Mouse (Mus musculus): ENCODE results near the gene Duox1. TPM values are rescaled to one million over a fixed set of nuclear protein-coding genes. Genes with fewer than 3 reads are reported as not detected.
"Not testable (repeated sequence)": the region's sequence is repeated elsewhere in the genome, so short reads cannot be mapped to it uniquely, and the experiment has no call there.

Gene Duox1
- polyA plus RNA-seq, 1 experiment from 2014 or later = 0.36 TPM

DNA sequence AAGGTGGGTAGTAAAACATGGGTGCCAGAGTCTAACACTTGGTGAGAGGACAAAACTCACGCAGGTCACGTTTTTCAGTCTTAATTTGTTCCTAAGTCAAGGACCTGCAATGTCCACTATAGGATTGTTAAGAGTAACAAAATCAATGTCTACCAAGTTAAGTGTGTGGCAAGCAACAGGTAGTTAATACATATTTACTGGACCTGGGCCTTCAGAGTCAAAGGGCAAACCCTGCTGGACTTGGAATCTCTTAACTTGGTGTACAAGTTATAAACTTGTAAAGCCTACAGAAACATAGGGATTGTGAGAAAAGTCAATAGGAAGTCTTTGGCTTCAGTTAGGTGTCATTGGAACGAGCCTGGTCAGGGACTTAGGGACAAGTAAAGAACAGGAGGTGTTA is 9.1 kb downstream of the Duox1 start:
- WGBS = 77% methylated on average over 3 of the region's 3 CpGs
- H3K9me3 ChIP-seq (ENCODE audit: control insufficient read depth, low read depth, low read length) = no peaks in the 10 kb centered on the region
- H3K9ac ChIP-seq (replicated peaks; ENCODE audit: low read depth, low read length) = no peak overlapping the region
- no peaks in the 10 kb centered on the region for H3K4me1 ChIP-seq (ENCODE audit: control insufficient read depth, insufficient read depth, low read length)
- ATAC-seq (ENCODE audit: insufficient number of reproducible peaks, insufficient read depth, low FRiP score, low read depth) = no peak
- no peak overlapping the region for H3K27ac ChIP-seq (ENCODE audit: low read length)
- H3K4me2 ChIP-seq (replicated peaks; ENCODE audit: low read depth, low read length) = no peak overlapping the region
- H3K4me3 ChIP-seq (ENCODE audit: low read depth, low read length) = no peak overlapping the region
- no peaks in the 10 kb centered on the region for H3K36me3 ChIP-seq (ENCODE audit: control insufficient read depth, insufficient read depth, low read length)
- no peaks in the 10 kb centered on the region for H3K27me3 ChIP-seq (ENCODE audit: control insufficient read depth, insufficient read depth, low read length)

GRCm38 (mm10) chr2:122325361-122325760 is 9.9 kb downstream of the Duox1 start:
- ATAC-seq (ENCODE audit: insufficient number of reproducible peaks, insufficient read depth, low FRiP score, low read depth) = no peak
- Histone ChIP-seq H3K27me3 (ENCODE audit: control insufficient read depth, insufficient read depth, low read length) (no peaks in the 10 kb centered on the region), H3K4me1 (ENCODE audit: control insufficient read depth, insufficient read depth, low read length) (no peaks in the 10 kb centered on the region), H3K4me3 (ENCODE audit: low read depth, low read length) (no peak overlapping the region), H3K9me3 (ENCODE audit: control insufficient read depth, low read depth, low read length) (no peaks in the 10 kb centered on the region), H3K9ac (replicated peaks; ENCODE audit: low read depth, low read length) (no peak overlapping the region), H3K27ac (ENCODE audit: low read length) (no peak overlapping the region), H3K36me3 (ENCODE audit: control insufficient read depth, insufficient read depth, low read length) (no peaks in the 10 kb centered on the region), H3K4me2 (replicated peaks; ENCODE audit: low read depth, low read length) (no peak overlapping the region)
- WGBS = 58% methylated on average over 2 of the region's 2 CpGs

DNA sequence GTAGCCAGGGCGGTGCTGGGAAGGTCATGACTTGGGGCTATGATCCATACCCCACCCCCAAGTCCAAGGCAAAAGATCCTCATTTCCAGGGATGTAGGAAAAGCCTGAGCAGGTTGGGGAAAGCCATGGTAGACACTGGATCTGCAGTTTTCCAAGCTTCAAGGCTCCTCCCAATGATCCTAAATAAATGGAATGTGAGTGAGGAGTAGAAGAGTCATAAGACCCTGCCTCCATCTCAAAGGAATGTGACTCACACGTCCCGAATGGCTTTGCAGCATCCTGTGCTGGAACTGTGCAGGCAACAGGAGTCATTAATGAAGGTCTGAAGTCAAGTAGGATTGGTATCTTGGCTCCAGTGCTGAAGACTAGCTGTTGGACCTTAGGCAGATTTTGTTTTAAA is 12.5 kb downstream of the Duox1 start:
- no peak overlapping the region for H3K27ac ChIP-seq (ENCODE audit: low read length)
- H3K4me3 ChIP-seq (ENCODE audit: low read depth, low read length) = no peak overlapping the region
- 56% methylated on average over 3 of the region's 3 CpGs for WGBS
- H3K4me2 ChIP-seq (replicated peaks; ENCODE audit: low read depth, low read length) = no peak overlapping the region
- H3K36me3 ChIP-seq (ENCODE audit: control insufficient read depth, insufficient read depth, low read length) = no peaks in the 10 kb centered on the region
- ATAC-seq (ENCODE audit: insufficient number of reproducible peaks, insufficient read depth, low FRiP score, low read depth) = no peak
- H3K27me3 ChIP-seq (ENCODE audit: control insufficient read depth, insufficient read depth, low read length) = no peaks in the 10 kb centered on the region
- H3K4me1 ChIP-seq (ENCODE audit: control insufficient read depth, insufficient read depth, low read length) = no peaks in the 10 kb centered on the region
- no peak overlapping the region for H3K9ac ChIP-seq (replicated peaks; ENCODE audit: low read depth, low read length)
- no peaks in the 10 kb centered on the region for H3K9me3 ChIP-seq (ENCODE audit: control insufficient read depth, low read depth, low read length)

DNA sequence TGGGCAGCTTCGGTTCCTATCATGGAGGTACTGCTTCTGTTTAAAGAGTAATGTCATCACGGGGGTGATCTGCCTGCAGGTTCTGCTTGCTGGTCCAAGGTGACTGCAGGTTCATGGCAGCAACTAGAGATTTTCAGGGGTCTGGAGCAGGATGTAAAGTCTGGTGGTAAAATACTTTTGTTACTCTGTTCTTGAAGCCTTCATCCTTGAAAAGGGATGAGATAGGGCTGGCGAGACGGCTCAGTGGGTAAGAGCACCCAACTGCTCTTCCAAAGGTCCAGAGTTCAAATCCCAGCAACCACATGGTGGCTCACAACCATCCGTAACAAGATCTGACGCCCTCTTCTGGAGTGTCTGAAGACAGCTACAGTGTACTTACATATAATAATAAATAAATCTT is 14.8 kb downstream of the Duox1 start:
- not testable (repeated sequence) for H3K4me1 ChIP-seq (ENCODE audit: control insufficient read depth, insufficient read depth, low read length); H3K4me2 ChIP-seq (replicated peaks; ENCODE audit: low read depth, low read length); H3K36me3 ChIP-seq (ENCODE audit: control insufficient read depth, insufficient read depth, low read length); H3K9me3 ChIP-seq (ENCODE audit: control insufficient read depth, low read depth, low read length); H3K27ac ChIP-seq (ENCODE audit: low read length); H3K27me3 ChIP-seq (ENCODE audit: control insufficient read depth, insufficient read depth, low read length); H3K9ac ChIP-seq (replicated peaks; ENCODE audit: low read depth, low read length); H3K4me3 ChIP-seq (ENCODE audit: low read depth, low read length); ATAC-seq (ENCODE audit: insufficient number of reproducible peaks, insufficient read depth, low FRiP score, low read depth)
- 84% methylated on average over 4 of the region's 6 CpGs for WGBS

- no peak overlapping the region for H3K4me2 ChIP-seq (replicated peaks; ENCODE audit: low read depth, low read length)
- no peak for ATAC-seq (ENCODE audit: insufficient number of reproducible peaks, insufficient read depth, low FRiP score, low read depth)
- no peaks in the 10 kb centered on the region for H3K9me3 ChIP-seq (ENCODE audit: control insufficient read depth, low read depth, low read length)
- WGBS = 63% methylated on average over 3 of the region's 3 CpGs
- H3K9ac ChIP-seq (replicated peaks; ENCODE audit: low read depth, low read length) = no peak overlapping the region
- H3K4me3 ChIP-seq (ENCODE audit: low read depth, low read length) = no peak overlapping the region
- no peaks in the 10 kb centered on the region for H3K27me3 ChIP-seq (ENCODE audit: control insufficient read depth, insufficient read depth, low read length)
- H3K36me3 ChIP-seq (ENCODE audit: control insufficient read depth, insufficient read depth, low read length) = no peaks in the 10 kb centered on the region
- H3K27ac ChIP-seq (ENCODE audit: low read length) = no peak overlapping the region
- no peaks in the 10 kb centered on the region for H3K4me1 ChIP-seq (ENCODE audit: control insufficient read depth, insufficient read depth, low read length)
Observed at GRCm38 (mm10) chr2:122332222-122332621, 16.8 kb downstream of the Duox1 start.

DNA sequence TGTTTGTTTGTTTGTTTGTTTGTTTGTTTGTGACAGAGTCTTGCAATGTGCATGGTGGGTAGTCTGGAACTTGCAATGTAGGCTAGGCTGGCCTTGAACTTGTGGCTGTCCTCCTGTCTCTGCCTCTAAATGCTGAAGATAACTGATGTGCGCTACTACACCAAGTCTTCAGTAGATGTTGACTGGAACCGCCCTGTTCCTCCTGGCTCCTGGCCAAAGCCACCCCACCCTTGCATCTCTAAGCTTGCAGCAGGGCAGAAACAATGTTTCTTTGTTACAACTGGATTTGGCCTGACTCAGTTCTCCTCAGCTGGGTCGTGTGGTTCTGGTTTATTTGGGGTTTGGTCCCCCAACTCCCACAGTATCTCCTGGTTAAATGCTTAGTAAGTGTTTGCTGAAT is 18.7 kb downstream of the Duox1 start:
- Histone ChIP-seq H3K4me2 (replicated peaks; ENCODE audit: low read depth, low read length) (no peak overlapping the region), H3K27ac (ENCODE audit: low read length) (no peak overlapping the region), H3K9me3 (ENCODE audit: control insufficient read depth, low read depth, low read length) (no peaks in the 10 kb centered on the region), H3K9ac (replicated peaks; ENCODE audit: low read depth, low read length) (no peak overlapping the region), H3K27me3 (ENCODE audit: control insufficient read depth, insufficient read depth, low read length) (no peaks in the 10 kb centered on the region), H3K4me1 (ENCODE audit: control insufficient read depth, insufficient read depth, low read length) (no peaks in the 10 kb centered on the region), H3K4me3 (ENCODE audit: low read depth, low read length) (no peak overlapping the region), H3K36me3 (ENCODE audit: control insufficient read depth, insufficient read depth, low read length) (no peaks in the 10 kb centered on the region)
- no peak for ATAC-seq (ENCODE audit: insufficient number of reproducible peaks, insufficient read depth, low FRiP score, low read depth)
- WGBS = 63% methylated on average over 3 of the region's 3 CpGs

- no peak overlapping the region for H3K27ac ChIP-seq (ENCODE audit: low read length)
- no peak for ATAC-seq (ENCODE audit: insufficient number of reproducible peaks, insufficient read depth, low FRiP score, low read depth)
- no peaks in the 10 kb centered on the region for H3K9me3 ChIP-seq (ENCODE audit: control insufficient read depth, low read depth, low read length)
- no peaks in the 10 kb centered on the region for H3K27me3 ChIP-seq (ENCODE audit: control insufficient read depth, insufficient read depth, low read length)
- no peak overlapping the region for H3K9ac ChIP-seq (replicated peaks; ENCODE audit: low read depth, low read length)
- WGBS = 54% methylated on average over 21 of the region's 21 CpGs
- no peak overlapping the region for H3K4me2 ChIP-seq (replicated peaks; ENCODE audit: low read depth, low read length)
- no peaks in the 10 kb centered on the region for H3K36me3 ChIP-seq (ENCODE audit: control insufficient read depth, insufficient read depth, low read length)
- no peaks in the 10 kb centered on the region for H3K4me1 ChIP-seq (ENCODE audit: control insufficient read depth, insufficient read depth, low read length)
- no peak overlapping the region for H3K4me3 ChIP-seq (ENCODE audit: low read depth, low read length)
Observed at GRCm38 (mm10) chr2:122337291-122337690, 21.8 kb downstream of the Duox1 start.

GRCm38 (mm10) chr2:122345106-122345893 is 29.8 kb downstream of the Duox1 start:
- Histone ChIP-seq H3K9me3 (ENCODE audit: control insufficient read depth, low read depth, low read length) (no peaks in the 10 kb centered on the region), H3K27me3 (ENCODE audit: control insufficient read depth, insufficient read depth, low read length) (no peaks in the 10 kb centered on the region), H3K4me3 (ENCODE audit: low read depth, low read length) (no peak overlapping the region), H3K36me3 (ENCODE audit: control insufficient read depth, insufficient read depth, low read length) (no peaks in the 10 kb centered on the region), H3K9ac (replicated peaks; ENCODE audit: low read depth, low read length) (no peak overlapping the region), H3K4me2 (replicated peaks; ENCODE audit: low read depth, low read length) (no peak overlapping the region), H3K27ac (ENCODE audit: low read length) (peak overlapping the region; percentile 58; the same call in 1 of the 2 replicates), H3K4me1 (ENCODE audit: control insufficient read depth, insufficient read depth, low read length) (peaks cover 12% of the 10 kb centered on the region; the same call in 1 of the 2 replicates)
- ATAC-seq (ENCODE audit: insufficient number of reproducible peaks, insufficient read depth, low FRiP score, low read depth) = no peak
- WGBS = 73% methylated on average over 6 of the region's 6 CpGs

DNA sequence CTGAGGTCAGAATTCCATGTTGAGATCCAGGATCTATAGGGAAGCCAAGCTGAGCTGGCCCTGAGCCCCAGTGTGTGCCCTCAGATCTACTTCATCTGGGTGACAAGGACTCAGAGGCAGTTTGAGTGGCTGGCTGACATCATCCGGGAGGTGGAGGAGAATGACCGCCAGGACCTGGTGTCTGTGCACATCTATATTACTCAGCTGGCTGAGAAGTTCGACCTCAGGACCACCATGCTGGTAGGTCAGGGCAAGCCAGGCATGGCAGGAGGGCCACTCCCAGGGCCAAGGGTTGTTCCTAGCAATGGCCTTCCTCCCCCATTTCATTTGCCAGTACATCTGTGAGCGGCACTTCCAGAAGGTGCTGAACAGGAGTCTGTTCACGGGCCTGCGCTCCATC is 30.7 kb downstream of the Duox1 start:
- peaks cover 12% of the 10 kb centered on the region; the same call in 1 of the 2 replicates for H3K4me1 ChIP-seq (ENCODE audit: control insufficient read depth, insufficient read depth, low read length)
- H3K27ac ChIP-seq (ENCODE audit: low read length) = peak overlapping the region; percentile 58; the same call in 1 of the 2 replicates
- not testable (repeated sequence) for H3K4me3 ChIP-seq (ENCODE audit: low read depth, low read length); H3K36me3 ChIP-seq (ENCODE audit: control insufficient read depth, insufficient read depth, low read length); H3K27me3 ChIP-seq (ENCODE audit: control insufficient read depth, insufficient read depth, low read length); H3K9ac ChIP-seq (replicated peaks; ENCODE audit: low read depth, low read length); H3K9me3 ChIP-seq (ENCODE audit: control insufficient read depth, low read depth, low read length); H3K4me2 ChIP-seq (replicated peaks; ENCODE audit: low read depth, low read length); ATAC-seq (ENCODE audit: insufficient number of reproducible peaks, insufficient read depth, low FRiP score, low read depth)
- WGBS = 85% methylated on average over 6 of the region's 6 CpGs

Data from stomach, embryonic 14.5 days (tissue).